Mouse (Mus musculus): ENCODE results near the gene Kirrel.

- TF ChIP-seq CTCF (IDR thresholded peaks at IDR 0.05; ENCODE audit: borderline replicate concordance, extremely low read depth, insufficient read depth, insufficient read length), result no peak
- no peak for TF ChIP-seq POLR2A (IDR thresholded peaks at IDR 0.05; ENCODE audit: borderline replicate concordance, extremely low read depth, insufficient read depth, insufficient read length, poor library complexity, severe bottlenecking)
Observed at GRCm38 (mm10) chr3:87134951-87135350, 39.6 kb downstream of the Kirrel start.
